Mouse (Mus musculus) kidney, adult 2 months (tissue): ENCODE measurements around the gene Cyp39a1.

Experiments
- CTCF ChIP-seq: fragments of 200-500 bp; conservative IDR thresholded peaks from 2 replicates; pipeline ENCODE4 v1.5.1; 2011; ENCODE audit warnings: low read depth, mild to moderate bottlenecking, control low read depth, low read length, moderate library complexity, mixed read lengths; ENCODE audit not compliant: insufficient read depth, insufficient read length
- POLR2A ChIP-seq: fragments of 200-500 bp; IDR thresholded peaks from one replicate; pipeline ENCODE4 v1.6.1; 2011; ENCODE audit warnings: low read depth, low read length, control low read depth

DNA sequence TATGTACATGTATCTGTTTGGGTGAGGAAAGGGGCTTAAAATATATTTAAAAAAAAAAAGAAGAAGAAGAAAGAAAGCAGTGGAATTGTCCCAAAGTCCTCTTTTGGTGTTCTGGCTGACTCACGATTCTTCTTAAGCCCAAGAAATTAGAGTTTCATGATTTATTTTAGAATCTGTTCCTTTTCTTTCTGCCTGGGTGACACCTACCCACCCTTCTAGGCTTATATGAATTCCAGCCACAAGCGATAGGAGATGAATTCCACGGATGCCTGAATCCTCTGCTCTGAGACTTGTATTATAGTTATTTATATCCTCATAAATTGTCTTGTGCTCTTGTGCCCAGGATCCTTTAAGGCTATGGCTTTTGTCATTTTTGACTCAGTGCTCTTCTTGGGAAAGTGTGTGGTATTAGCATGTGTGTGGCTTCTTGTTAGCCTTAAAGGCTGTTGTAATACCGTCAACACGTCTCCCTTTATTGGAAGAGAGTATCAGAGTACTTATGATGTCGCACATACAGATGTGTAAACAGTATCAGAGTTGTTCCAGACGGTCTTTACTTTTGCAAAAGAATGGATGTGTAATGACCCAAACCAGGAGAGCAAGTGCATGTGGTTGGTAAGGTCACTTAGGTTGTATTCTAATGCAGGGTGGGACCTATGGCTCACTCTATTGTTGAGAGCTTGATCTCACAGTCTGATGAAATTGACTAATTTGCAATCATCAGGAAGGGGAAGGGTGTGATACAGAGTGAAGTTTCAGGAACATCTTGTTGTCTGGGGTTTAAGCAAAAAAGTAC is 44.5 kb downstream of the Cyp39a1 start:
- no peak for TF ChIP-seq CTCF
- no peak for TF ChIP-seq POLR2A
